Mouse (Mus musculus) intestine, embryonic 14.5 days (tissue): ENCODE data around the gene Ptbp3. TPM values are rescaled to one million over a fixed set of nuclear protein-coding genes. Genes with fewer than 3 reads are reported as not detected.
"Not testable (repeated sequence)": the region's sequence is repeated elsewhere in the genome, so short reads cannot be mapped to it uniquely, and the experiment has no call there.

Experiments
- ATAC-seq: fragments of 200-750 bp; cut with Nextera tagmentation; replicated peaks from 2 replicates; pipeline ENCODE4 v1.8.0; 2017; ENCODE audit warnings: low read depth, moderate number of reproducible peaks, moderate TSS enrichment, moderate library complexity; ENCODE audit not compliant: low FRiP score, low TSS enrichment
- DNase-seq: peaks from one replicate; pipeline ENCODE4 v3.0.0-alpha.2; 2018; ENCODE audit warnings: low spot score
- H3K27ac ChIP-seq: fragments of 300-500 bp; sonication (generic); 2 replicates; pipeline ENCODE4 v1.5.1; 2014; ENCODE audit warnings: low read depth, mild to moderate bottlenecking, control low read depth
- H3K27me3 ChIP-seq: fragments of 300-500 bp; sonication (generic); replicated peaks from 2 replicates; pipeline ENCODE4 v1.6.1; 2014; ENCODE audit warnings: low read length, control low read depth; ENCODE audit not compliant: control insufficient read depth, insufficient read depth
- H3K36me3 ChIP-seq: fragments of 300-500 bp; sonication (generic); 2 replicates; pipeline ENCODE4 v1.6.1; 2014; ENCODE audit warnings: low read length, control low read depth; ENCODE audit not compliant: control insufficient read depth, insufficient read depth
- H3K4me1 ChIP-seq: fragments of 300-500 bp; sonication (generic); replicated peaks from 2 replicates; pipeline ENCODE4 v1.6.1; 2014; ENCODE audit warnings: low read length, control low read depth, mixed read lengths; ENCODE audit not compliant: control insufficient read depth, insufficient read depth
- H3K4me2 ChIP-seq: fragments of 300-500 bp; sonication (generic); 2 replicates; pipeline ENCODE4 v1.6.1; 2014; ENCODE audit warnings: low read length
- H3K4me3 ChIP-seq: fragments of 300-500 bp; sonication (generic); 2 replicates; pipeline ENCODE4 v1.5.1; 2014; ENCODE audit warnings: low read depth, low read length, control low read depth, mixed read lengths
- H3K9ac ChIP-seq: fragments of 300-500 bp; sonication (generic); 2 replicates; pipeline ENCODE4 v1.6.1; 2014; ENCODE audit warnings: mild to moderate bottlenecking, low read length
- H3K9me3 ChIP-seq: fragments of 300-500 bp; sonication (generic); 2 replicates; pipeline ENCODE4 v1.6.1; 2016; ENCODE audit warnings: low read length, control low read depth; ENCODE audit not compliant: control insufficient read depth
- WGBS: fragments of 180-500 bp; shearing (Covaris S2); extraction: QIAGEN DNeasy Blood & Tissue Kit; methylation state at CpG from one replicate; pipeline ENCODE4 v1.1.7; 2014; 5-methylcytosine and 5-hydroxymethylcytosine counted together
- polyA plus RNA-seq: library from polyadenylated mRNA; unstranded; fragments of >200 nt; fragmentation: Nextera tagmentation; extraction: Ambion mirVana; gene quantifications from 2 replicates; pipeline ENCODE4 v1.2.1, GENCODE M21; 2014

Ptbp3 gene
- polyA plus RNA-seq, 1 experiment from 2014 or later, result 73.7 TPM

DNA sequence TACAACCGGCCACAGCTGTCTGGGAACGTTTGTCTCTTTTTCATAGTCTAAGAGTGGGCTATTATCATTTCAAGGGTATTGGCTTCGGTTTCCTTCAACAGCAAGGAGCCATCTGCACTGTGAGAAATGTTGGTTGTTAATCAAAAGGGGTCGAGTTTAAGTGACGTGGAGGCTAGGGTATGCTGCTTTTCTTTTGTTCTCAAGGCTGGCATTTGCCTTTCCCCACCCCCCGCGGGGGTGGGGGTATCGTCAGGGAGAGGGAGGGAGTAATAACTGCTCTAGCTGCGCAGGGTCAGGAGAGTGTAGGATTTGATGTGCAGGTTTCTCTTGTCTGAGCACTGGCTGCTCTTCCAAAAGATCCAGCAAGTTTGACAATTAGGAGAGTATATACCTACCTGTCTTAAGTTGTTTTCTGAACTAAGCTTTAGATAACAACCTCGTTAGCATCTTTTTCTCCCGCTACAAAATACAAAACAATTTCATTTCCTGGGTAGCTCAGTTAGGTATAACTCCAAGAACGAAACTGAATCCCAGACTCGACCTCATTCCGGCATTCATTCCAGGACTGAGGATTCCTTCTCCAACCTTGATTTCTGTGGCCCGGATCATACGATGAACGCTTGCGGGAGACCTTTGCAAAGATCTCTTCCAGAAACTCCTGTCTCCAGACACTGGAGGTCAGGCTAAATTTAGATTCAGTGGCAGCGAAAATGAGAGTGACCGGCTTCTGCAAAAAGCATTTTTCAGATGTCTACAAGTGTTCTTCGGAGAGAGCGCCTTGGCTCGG is 31.5 kb upstream of the Ptbp3 start:
- peak overlapping the region; percentile 91 for H3K4me2 ChIP-seq
- no peaks in the 10 kb centered on the region for H3K9me3 ChIP-seq
- peak overlapping the region; percentile 54 for H3K4me3 ChIP-seq
- peaks cover 12% of the 10 kb centered on the region; the same call in 1 of the 2 replicates for H3K4me1 ChIP-seq
- peak; percentile 30; the same call in 1 of the 2 replicates for ATAC-seq
- H3K27ac ChIP-seq, result peak overlapping the region; percentile 66
- H3K36me3 ChIP-seq, result no peaks in the 10 kb centered on the region
- no peaks in the 10 kb centered on the region for H3K27me3 ChIP-seq
- DNase-seq, result peak; percentile 73
- peak overlapping the region; percentile 50 for H3K9ac ChIP-seq
- WGBS, result under 1% methylated on average over 23 of the region's 23 CpGs

DNA sequence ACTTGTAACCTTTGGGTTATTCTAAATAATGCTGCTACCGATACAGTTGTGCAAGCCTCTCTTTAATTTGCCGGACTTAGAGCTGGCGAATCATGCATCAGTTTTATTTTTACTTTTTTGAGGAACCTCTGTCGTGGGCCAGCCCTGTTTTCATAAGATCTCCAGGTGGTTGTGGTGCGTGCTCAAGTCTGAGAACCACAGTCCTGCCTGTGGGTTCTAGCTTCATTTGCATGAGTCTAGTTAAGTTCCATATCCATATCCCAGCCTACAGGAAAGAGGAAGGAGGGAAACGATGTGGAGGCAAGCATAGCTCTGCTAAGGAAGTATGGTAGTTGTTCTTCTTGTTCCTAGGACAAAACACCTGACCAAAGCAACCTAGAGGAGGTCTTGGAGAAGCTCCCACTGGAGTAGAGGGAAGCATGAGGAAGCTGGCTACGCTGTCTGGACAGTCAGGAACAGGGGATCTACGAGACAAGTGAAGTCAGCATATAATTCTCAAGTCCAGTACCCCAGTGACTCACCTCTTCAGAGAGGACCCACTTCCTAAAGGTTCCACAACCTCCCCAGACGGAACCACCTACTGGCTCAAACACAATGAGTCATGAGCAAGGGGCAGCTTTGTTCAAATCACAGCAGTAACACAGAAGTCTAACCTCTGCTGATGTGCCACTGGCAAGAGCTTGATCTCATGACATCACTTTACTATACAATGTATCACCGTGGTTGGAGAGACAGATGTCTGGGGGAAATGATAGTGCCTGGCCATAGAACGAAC is 26.2 kb upstream of the Ptbp3 start:
- Histone ChIP-seq H3K27me3 (no peaks in the 10 kb centered on the region), H3K9me3 (no peaks in the 10 kb centered on the region), H3K36me3 (no peaks in the 10 kb centered on the region), H3K9ac (no peak overlapping the region), H3K4me2 (no peak overlapping the region), H3K4me1 (peaks cover 5% of the 10 kb centered on the region; the same call in 1 of the 2 replicates), H3K4me3 (no peak overlapping the region), H3K27ac (no peak overlapping the region)
- WGBS, result 88% methylated on average over 11 of the region's 11 CpGs
- DNase-seq (no peak), ATAC-seq (no peak)

DNA sequence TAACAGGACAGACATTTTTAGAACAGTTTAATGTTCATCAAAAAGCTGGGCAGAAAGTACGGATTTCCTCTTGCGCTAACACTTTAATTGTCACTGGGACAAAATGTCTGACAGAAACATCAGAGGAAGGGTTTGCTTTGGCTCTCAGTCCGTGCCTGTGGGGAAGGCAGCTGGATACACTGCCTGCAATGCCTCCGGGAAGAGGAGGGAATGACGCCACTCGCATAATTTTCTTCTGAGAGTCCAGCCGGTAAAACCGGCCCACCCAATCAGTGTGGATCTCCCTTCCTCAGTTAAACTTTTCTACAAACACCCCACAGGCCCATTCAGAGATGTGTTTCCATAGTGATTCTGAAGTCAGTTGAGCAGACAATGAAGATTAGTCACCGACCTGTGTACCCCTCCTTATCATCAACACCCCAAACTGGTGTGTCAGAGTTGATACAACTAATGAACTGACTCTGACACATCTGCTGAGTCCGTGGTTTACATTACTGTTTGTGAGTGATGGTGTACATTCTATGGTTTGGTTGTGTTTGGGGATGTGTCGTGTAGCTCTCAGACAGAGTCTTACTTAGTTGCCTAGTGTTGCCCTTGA is 23.5 kb upstream of the Ptbp3 start:
- 81% methylated on average over 11 of the region's 11 CpGs for WGBS
- no peaks in the 10 kb centered on the region for H3K27me3 ChIP-seq
- no peak overlapping the region for H3K4me2 ChIP-seq
- no peak overlapping the region for H3K27ac ChIP-seq
- H3K4me3 ChIP-seq, result no peak overlapping the region
- DNase-seq, result no peak
- no peaks in the 10 kb centered on the region for H3K9me3 ChIP-seq
- no peak overlapping the region for H3K9ac ChIP-seq
- H3K36me3 ChIP-seq, result no peaks in the 10 kb centered on the region
- H3K4me1 ChIP-seq, result no peaks in the 10 kb centered on the region
- ATAC-seq, result no peak

DNA sequence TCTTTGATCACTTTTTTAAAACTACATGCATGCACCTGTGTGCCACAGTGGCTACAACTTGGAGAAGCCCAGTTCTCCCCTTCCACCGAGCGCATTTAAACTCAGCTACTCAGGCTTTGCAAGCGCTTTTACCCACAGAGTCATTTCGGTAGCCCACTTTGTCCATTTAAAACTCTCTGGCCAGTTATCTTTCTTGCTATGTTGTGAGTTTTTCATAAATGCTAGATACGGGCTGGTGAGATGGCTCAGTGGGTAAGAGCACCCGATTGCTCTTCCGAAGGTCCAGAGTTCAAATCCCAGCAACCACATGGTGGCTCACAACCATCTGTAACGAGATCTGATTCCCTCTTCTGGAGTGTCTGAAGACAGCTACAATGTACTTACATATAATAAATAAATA is 21.4 kb upstream of the Ptbp3 start:
- not testable (repeated sequence) for H3K4me3 ChIP-seq, H3K9ac ChIP-seq, H3K4me1 ChIP-seq, H3K27ac ChIP-seq, H3K4me2 ChIP-seq, H3K27me3 ChIP-seq, ATAC-seq, H3K36me3 ChIP-seq, DNase-seq, H3K9me3 ChIP-seq
- 94% methylated on average over 7 of the region's 8 CpGs for WGBS

DNA sequence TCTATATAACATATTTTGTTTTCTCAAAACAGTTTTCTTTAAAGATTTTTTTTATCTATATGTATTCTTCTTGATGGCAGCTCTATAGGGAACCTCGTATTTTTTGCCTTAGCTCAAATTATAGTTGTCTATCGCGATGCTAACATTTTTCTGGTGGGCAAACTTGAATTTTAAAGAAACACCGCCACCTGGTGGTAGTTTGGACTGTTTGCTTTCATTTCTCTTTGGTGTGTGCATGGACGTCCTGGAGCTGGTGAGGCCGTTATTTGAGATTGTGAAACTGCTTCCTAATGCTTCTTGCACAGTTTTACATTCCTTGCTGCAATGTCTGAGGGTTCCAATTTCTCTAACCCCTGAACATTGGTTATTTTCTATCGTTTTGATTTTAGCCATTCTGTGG is 20.4 kb upstream of the Ptbp3 start:
- Histone ChIP-seq H3K9ac (no peak overlapping the region), H3K4me3 (no peak overlapping the region), H3K9me3 (no peaks in the 10 kb centered on the region), H3K4me1 (no peaks in the 10 kb centered on the region), H3K4me2 (no peak overlapping the region), H3K36me3 (no peaks in the 10 kb centered on the region), H3K27ac (no peak overlapping the region), H3K27me3 (no peaks in the 10 kb centered on the region)
- WGBS, result 4% methylated on average over 7 of the region's 7 CpGs
- ATAC-seq (no peak), DNase-seq (peak; percentile 86)

DNA sequence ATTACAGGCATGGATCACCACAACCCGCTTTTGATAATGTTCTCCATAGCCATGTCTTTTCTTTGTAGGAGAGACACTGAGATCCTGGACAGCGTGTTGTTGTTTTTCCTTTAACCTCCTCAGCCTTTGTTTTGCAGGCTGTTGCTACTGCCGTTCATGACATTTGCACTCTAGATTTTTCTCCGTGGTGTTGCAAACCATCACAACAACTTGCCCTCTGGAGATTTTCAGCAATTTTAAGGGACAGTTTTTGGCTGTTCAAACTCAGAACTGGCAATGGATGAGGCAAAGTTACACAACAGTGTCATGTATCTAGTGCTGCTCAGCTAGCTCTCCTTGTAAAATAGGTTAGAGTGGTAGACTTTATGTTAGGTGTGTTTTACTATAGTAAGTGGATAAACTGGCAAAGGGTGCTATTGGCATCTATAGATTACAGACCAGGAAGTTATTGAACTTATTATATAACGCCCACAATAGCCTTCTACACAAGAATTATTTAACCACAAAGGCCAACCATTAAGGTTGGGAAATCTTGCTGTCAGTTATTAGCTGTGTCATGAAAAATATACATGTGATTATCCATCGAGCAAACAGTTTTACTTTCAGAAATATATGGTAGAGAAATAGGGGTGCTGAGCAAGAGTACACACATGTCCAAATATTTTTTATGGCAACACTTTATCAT is 18.6 kb upstream of the Ptbp3 start:
- Histone ChIP-seq H3K9me3 (no peaks in the 10 kb centered on the region), H3K27ac (no peak overlapping the region), H3K27me3 (no peaks in the 10 kb centered on the region), H3K36me3 (no peaks in the 10 kb centered on the region), H3K4me3 (no peak overlapping the region), H3K9ac (no peak overlapping the region), H3K4me2 (no peak overlapping the region), H3K4me1 (no peaks in the 10 kb centered on the region)
- 81% methylated on average over 6 of the region's 6 CpGs for WGBS
- DNase-seq (no peak), ATAC-seq (no peak)

DNA sequence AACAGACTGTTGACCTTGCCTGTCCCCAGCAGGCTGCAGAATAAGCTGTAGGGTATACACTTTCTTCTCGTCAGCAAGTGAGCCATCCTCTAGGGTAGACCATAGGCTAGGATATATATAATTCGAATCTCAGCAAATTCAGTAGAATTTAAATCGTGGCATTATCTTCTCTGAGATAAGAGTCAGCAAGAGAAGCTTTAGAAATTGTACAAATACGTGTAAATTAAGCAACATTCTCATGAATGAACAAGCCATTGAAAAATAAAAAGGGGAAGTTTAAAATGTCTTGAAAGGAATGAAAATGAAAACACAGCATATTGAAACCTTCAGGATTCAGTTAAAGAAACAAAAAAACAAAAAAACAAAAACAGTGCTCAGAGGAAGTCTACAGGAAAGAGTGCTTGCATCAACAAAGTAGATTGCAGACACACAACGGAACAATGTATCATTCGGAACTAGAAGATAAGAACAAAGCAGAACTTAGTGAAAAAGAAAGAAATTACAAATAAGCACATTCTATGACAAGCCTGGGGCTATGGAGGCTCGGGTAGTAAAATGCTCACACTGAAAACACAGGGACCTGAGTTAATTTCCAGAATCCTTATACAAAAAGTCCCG is 16.5 kb upstream of the Ptbp3 start:
- WGBS, result 78% methylated on average over 8 of the region's 8 CpGs
- Histone ChIP-seq H3K4me1 (no peaks in the 10 kb centered on the region), H3K4me2 (no peak overlapping the region), H3K9me3 (no peaks in the 10 kb centered on the region), H3K27me3 (no peaks in the 10 kb centered on the region), H3K9ac (no peak overlapping the region), H3K27ac (no peak overlapping the region), H3K4me3 (no peak overlapping the region), H3K36me3 (no peaks in the 10 kb centered on the region)
- ATAC-seq (no peak), DNase-seq (no peak)

DNA sequence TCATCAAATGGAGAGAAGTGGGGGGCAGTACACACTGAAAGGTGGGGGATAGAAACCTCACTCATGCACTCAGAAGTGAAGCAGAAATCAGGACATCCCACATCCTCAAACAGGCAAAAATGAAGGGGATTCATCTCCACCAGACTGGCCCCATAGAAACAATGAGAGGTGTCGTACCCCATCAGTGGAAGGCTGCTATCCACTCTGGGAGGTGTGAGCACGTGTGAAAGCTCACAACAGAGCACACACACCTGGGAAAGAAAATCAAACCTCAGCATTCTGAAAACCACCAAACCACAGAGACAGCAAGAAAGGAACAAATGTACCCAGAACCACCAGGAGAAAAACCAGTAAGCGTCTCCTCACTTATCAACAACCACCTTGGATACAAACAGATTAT is 15.0 kb upstream of the Ptbp3 start:
- Histone ChIP-seq H3K4me3 (no peak overlapping the region), H3K9ac (no peak overlapping the region), H3K4me2 (no peak overlapping the region), H3K9me3 (no peaks in the 10 kb centered on the region), H3K27ac (no peak overlapping the region), H3K4me1 (no peaks in the 10 kb centered on the region), H3K27me3 (no peaks in the 10 kb centered on the region), H3K36me3 (no peaks in the 10 kb centered on the region)
- DNase-seq (no peak), ATAC-seq (no peak)
- 79% methylated on average over 3 of the region's 3 CpGs for WGBS
